Mouse (Mus musculus) cerebellum, adult (tissue): ENCODE results near the gene Golm1.
"Not testable (repeated sequence)": the region's sequence is repeated elsewhere in the genome, so short reads cannot be mapped to it uniquely, and the experiment has no call there.

Source experiments
- ATAC-seq: cut with Nextera tagmentation; 2 replicates; pipeline ENCODE4 v1.9.2; 2017; ENCODE audit warnings: mild to moderate bottlenecking, moderate library complexity, mixed read lengths; ENCODE audit not compliant: insufficient number of reproducible peaks, low FRiP score, low TSS enrichment

Gene Golm1

DNA sequence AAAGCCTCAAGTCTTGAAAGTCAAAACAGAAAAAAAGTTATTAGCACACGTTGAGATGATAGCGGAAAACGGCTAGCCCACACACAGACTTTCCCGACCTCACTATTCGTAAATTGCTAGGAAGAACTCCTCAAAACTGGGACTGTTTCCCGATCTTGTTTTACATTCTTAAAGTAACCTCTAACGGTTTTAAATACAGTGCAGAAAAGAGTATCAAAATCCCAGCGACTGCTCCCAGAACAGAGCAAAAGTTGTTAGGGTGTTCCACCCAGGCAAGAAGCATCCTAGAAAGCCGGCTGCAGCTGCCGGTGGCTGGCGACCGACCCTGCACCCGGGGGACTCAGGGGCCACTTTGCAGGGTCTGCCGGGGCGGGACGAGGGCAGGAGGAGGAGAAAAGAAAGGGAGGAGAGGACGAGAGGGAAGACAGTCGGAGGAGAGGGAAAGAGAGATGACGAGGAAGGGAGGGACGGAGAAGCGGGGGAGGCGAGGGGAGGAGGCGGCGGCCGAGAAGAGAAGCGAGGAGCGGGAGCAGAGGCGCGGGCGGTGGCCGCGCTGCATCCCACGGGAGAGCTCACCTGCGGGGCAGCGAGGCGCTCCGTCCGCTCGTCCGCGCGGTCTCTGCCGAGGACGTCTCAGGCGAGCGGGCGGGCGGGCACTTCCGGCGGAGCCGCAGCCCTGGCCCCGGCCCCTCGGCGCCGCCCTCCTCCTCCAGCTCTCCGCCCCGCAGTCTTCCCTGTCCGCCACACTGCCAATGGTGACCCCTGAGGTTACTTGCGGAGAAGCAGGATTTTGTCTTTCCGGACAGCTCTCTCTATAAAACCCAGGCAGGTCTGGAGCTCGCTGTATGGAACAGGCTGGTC is at the start of gene Golm1:
TSS of gene Golm1 (minus strand) at position 661 of the 861 bp plus-strand sequence.
- peak; percentile 79 for ATAC-seq

DNA sequence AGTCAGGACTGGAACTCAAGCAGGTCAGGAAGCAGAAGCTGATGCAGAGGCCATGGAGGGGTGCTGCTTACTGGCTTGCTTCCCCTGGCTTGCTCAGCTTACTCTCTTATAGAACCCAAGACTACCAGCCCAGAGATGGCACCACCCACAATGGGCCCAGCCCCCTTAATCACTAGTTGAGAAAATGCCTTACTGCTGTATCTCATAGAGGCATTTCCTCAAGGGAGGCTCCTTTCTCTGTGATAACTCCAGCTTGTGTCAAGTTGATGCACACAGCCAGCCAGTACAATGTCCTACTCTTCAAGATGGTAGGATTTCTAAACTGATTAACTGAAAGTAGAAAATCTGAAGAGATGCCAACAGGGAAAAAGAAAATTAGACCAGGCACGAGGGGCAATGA is 46.5 kb upstream of the Golm1 start:
- ATAC-seq = not testable (repeated sequence)

DNA sequence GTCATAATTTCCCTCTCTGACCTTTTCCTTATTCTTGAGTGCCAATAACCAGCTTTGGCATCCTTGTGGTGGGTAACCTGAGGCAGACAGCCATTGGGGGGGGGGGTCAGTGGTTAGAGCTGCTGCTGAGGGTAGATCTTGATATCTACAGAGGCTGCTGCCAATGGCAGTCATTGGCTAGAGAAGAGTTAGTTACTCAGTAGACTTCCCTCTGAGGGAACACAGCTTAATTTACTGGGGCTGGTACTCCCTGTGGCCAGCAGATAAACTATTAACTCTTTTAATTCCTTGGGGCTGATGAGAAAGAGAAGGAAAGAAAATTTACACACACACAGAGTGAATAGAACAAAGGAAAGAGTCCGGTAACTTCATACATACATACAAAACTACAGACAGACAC is 43.9 kb upstream of the Golm1 start:
- no peak for ATAC-seq

DNA sequence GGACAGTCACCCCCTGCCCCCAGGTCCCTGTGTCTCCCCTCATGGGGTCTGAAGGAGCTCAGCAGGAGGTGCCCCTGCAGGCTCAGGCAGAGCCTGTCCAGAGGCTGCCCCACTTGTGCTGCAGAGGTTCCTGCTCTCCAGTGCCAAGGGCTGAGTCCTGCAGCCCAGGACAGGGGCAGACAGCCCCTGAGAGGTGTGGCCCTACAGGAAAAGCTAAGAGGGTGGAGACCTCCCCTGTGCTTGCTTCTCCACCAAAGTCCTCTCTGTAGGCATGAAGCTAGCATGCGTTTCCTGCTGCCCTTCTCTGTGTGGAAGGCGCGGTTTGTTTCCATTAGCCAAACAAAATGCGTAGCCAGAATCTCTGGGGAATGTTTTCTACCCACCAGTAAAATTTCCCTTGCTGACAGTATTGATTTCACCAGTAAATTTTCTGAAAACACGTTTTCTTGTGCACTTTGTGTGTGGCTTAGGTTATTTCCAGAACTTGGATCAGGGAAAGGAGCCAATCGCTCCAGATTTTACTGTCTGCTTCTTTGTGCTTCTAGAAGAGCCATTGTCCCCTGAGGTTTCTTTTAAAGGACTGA is 43.3 kb upstream of the Golm1 start:
- ATAC-seq = not testable (repeated sequence)

DNA sequence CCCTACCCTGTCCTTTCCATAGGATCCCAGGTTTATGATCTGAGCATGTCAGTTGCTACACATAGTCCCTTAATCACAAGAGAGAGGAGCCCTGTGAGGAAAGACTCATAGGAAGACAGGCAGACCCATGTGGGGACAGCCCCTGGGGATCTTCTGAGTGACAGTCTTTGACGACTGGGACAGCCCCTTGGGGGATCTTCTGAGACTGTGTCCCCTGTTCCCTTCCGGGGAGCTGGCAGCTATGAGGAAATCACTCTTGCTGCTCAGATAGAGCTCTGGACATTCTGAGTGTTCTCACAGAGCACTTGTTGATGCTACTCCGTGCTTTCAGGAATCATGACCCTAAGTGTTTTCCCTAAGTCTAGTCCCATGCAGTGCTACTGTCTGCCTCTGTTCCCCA is 38.1 kb upstream of the Golm1 start:
- ATAC-seq = no peak

DNA sequence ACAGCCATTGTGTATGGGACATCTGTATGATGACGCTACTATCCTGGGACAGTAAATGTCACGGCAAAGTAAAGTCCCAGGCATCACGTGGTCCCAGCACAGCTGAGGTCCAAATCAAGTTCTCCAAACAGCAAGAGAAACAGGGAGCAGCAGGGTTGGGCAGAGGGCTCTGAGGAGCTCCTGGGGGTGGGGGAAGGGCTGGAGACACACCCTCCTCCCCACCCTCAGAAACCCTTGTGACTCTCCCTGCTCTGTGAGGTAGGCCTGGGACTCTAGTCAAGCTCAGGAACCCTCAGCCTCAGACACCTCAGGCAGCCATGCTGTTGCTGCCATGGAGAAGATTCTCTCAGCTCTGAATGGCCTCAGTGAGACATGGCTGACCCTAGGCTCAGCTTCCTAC is 36.4 kb upstream of the Golm1 start, which contains the start of gene Spata31d1b:
TSS of gene Spata31d1b (plus strand) at position 301 of the 400 bp plus-strand sequence.
- not testable (repeated sequence) for ATAC-seq

DNA sequence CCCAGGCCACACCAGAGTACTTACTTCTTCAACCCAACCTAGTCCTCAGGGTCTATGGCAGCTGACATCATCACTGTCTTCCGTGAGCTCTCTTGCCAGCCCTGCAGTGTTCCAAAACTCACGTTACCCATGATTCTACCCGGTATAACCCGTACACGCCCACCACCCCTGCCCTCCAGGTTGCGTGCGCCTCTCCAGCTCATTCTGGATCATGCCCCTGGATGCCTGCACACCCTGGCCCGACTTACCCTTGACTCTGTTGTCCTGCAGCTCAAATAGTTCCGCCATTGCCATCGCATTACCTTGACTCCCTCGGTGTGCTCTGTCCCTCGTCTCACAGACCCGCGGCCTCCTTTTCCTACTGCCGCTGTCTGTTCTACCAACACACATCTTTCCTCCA is 34.6 kb upstream of the Golm1 start, which contains the start of gene Spata31d1a:
TSS of gene Spata31d1a (minus strand) at position 101 of the 400 bp plus-strand sequence.
- no peak for ATAC-seq

DNA sequence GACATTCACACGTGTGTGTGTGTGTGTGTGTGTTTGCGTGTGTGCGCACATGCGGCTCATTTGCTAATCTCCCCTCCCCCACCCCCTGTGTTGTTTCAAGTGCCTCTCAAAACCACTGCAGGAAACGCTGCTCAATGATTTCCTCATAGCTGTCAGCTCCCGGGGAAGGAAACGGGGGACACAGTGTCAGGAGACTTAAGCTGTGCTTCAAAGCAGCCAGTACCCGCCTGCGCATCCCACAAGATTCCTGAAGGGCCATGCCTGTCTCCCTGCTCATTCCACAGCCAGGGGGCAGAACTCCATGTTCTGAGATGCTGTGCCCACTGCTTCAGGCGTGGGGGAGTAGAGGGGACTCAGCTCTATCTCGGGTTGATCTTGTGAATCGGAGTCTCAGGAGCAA is 29.0 kb upstream of the Golm1 start:
- ATAC-seq = no peak

DNA sequence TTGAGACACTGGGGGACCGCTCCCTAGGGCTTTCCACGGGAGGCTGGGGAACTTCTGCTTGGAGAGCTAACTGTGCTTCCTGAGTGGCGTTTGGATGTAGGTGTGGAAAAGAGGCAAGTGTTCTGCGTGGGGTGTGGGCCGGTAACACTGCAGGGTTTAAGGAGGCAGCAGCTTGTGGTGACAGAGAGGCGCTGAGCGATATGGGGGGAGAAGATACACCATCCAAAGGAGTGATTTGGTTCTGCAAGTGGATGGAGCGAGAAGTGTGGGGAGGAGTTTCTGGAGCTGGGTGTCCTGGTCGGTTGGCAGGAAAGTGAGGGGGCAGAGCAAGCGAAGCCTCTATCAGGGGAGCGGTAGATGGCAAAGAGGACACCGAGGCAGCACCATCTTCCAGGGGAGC is 27.9 kb upstream of the Golm1 start:
- ATAC-seq = no peak

DNA sequence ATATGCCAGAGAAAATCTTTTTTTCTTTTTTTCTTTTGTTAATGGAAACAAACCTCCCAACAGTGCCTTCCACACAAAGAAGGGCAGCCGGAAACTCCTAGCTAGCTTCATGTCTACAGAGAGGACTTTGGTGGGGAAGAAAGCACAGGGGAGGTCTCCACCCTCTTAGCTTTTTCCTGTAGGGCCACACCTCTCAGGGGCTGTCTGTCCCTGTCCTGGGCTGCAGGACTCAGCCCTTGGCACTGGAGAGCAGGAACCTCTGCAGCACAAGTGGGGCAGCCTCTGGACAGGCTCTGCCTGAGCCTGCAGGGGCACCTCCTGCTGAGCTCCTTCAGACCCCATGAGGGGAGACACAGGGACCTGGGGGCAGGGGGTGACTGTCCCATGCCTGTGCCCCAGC is 24.5 kb upstream of the Golm1 start:
- ATAC-seq = not testable (repeated sequence)

DNA sequence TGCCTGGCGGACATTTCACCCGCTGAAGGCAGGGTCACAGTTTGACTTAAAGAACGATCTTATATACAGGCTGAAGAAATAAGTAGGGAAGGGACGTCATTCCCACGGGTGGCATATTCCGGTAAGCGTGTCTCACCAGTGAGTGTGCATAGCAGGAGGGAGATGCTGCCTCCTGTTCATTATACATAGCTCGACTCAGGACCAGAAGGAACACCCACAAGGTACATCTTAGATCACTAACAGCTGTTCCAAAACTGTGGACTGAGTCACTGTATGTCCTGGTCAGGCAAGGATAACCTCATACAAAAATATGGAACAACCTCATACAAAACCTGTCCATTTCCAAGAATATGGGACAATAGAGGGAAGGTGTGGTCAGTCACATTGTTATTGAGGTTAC is 23.5 kb upstream of the Golm1 start:
- ATAC-seq = no peak

DNA sequence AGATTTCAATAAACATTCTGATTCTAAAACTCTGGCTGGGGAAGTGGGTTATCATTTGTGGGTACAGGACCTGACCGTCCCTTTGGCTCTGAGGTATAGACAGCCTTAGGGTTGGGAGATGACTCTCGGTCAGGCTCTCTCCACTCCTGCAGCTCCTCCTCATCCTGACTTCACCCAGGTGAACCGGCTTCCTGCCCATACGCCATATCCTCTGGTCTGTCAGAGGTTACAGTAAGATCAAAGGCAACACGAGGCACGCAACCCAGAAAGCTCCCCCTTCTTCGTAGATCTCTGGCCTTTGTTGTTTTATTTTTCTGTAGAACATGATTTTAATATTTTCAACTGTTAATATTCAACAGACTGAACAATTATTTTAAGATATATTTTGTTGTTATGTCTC is 20.2 kb upstream of the Golm1 start:
- ATAC-seq = no peak

DNA sequence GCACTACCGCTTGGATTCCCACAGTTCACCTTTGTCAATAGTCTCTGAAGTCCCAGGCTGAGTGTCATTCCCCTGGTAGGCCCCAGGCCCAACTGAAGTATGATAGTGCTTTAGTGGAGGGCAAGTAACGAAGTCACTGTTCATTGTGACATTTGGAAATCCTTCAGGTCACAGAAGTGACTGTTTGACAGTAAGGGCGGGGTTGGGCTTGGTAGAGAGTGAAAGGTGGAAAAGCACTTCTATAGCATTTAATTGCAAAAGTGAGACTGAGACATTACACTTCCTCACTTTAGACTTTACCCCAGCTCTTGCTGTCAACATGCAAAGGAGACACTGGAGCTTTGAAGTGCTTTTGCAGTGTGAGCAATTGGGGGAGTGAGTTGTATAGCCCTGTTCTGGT is 18.4 kb upstream of the Golm1 start, which contains the start of gene 4921517D22Rik:
TSS of gene 4921517D22Rik (minus strand) at position 101 of the 400 bp plus-strand sequence.
- ATAC-seq = no peak

DNA sequence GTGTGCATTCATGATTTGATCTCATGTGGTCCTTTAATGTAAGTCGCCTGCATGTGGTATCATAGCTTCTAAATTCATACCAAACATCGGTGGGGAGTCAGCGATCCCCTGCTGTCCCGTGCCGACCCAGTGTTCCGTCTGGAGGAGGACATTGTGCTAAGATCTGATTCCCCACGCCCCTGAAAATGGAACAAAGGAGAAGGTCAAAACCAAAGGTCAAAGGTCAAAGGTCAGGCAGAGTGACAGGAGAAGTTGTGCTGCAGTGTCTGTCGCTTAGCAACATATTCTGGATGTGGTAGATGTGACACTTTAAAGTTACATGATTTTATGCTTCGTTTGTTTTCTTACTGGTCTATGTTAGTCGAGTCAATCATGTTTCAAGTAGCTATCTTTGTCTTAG is 15.9 kb upstream of the Golm1 start:
- no peak for ATAC-seq

DNA sequence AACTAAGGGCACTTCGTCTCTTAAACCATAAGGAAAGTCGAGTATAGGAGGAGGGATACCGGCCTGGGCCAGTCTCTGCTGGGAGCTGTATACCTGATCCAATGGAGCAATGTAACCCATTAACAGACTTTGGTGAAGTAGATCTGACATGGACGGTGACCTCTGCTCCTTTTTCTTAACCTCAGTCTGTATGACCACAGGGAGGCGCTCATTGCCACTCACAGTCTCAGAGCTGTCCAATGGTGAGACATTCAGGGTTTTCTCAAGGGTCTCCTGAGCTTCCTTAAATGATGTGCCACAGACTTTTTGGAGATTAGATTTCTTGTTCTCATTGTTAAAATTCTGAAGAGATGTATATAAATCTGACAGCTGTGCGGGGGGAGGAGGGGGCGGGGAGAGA is 15.0 kb upstream of the Golm1 start:
- ATAC-seq = no peak

DNA sequence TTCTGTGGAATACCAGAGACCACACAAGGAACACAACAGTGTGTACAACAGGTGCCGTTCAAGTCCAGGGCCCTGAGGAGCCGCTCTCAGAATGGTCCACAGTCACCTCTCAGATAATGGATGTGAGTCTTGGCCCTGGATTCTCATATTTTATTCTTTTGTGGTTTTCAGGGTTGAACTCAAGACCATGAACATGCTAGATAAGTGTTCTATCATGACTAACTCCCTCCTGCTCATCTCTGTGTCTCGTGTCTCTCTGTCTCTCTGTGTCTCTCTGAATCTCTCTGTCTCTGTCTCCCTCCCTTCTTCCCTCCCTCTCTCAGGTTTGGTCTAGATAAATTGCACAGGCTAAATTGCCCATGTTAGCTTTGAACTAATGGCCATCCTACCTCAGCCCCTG is 14.2 kb upstream of the Golm1 start:
- ATAC-seq = no peak

DNA sequence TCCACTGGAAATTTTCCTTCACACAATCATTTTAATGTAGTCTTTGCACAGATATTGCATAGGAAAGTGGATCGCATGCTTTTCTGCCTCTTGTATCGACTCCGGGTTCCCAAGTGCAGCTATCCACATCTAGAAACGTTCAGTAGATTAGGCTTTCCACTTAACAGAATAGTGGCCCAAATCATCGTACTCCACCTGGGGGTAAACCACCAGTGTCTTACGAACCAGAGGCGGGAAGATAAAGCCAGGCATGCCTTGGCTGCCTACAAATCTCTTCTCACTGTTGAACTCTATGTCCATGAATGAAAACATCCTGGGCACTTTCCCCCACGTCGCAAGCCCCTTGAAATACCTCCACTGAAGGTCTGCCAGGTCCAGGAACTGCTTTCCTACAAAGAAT is 13.7 kb upstream of the Golm1 start:
- ATAC-seq = no peak

DNA sequence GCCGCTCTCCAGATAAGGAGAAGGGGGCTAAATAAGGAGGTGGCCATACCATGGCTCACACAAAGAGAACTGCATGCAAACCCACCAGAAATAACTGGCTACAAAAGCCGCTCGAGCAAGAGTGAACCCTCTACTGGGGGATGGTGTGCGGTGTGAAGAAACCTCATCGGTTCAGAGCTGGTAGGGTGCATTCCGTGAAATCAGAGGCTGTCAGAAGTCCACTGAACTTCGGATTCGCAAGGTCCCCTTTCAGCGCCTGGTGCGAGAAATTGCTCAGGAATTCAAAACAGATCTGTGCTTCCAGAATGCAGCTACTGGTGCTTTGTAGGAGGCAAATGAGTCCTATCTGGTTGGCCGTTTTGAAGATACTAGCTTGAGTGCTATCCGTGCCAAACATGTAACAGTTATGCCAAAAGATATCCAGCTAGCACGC is 12.7 kb upstream of the Golm1 start:
- ATAC-seq = no peak

DNA sequence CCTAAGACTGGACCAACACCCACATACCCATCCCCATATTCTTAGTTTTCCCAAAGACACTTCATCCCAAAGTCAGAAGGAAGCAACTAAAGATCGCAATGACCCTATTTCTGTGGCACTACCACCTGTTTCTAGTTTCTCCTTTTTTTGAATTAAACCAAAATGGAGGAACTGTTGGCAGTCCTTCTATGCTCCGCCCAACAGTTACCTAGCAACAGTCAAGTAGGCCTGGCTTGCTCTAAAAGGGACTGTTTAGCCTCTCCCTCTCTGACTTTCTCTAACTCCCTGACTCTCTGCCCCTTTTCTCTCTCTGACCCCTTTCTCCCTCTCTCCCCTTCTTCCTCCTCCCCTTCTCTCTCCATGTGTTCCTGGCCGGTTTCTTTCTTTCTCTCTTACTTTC is 9.6 kb upstream of the Golm1 start:
- no peak for ATAC-seq

DNA sequence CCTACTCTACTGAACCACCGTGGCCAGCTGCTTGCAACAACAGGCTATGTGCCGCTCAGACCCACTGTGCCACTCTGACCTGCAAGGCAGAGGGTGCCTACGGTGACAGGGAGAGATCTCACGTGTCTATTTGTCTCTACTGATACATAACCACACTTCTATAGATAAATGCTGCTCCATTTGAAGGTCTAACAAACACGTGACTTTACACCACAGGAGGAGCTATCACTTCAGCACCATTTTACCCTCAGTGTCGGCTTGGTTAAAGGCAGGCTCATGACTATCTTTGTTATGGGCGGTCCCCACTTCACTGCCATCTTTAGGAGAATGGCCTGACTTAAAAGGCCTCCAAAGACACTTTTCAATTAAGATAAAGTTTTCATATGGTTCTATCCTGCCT is 7.0 kb upstream of the Golm1 start:
- ATAC-seq = no peak

DNA sequence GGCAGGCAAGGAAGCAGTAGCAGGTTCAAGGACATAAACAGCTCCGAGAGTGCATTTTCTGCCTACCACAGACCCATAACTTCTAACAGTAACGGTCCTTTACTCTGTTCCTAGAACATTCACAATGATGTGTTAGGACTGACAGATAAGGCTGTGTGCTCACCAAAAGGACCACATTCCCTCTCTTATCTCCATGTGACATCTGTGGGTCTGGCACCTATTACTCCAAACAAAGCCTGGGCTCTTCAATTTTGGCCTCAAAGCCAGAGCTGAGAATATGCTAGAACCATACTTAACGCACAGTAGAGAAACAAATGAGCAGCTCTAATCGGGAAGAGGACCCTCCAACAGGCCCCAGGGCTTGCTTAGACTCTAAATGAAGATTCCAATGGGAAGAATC is 4.3 kb upstream of the Golm1 start:
- ATAC-seq = no peak

DNA sequence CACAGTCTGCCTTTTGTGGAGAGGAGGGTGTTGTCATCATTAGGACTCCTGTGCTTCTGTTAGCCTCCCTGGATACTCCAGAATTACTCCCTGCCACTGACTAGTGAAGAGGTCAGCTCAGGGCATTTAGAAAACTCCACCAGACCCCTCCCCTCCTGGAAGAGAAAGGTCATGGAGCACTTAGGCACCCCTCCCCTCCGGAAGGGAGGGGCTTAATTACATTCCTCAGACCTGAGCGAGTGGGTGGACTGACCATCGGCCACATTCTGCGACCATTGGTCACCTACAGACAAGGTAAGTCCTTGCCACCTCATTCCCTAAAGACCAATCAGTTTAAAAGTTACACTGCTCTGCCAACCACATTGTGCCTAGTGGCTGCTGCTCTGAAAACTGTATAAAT is 3.7 kb upstream of the Golm1 start:
- no peak for ATAC-seq
